Comparison of ENCODE assay signal across 17 mouse cellular contexts in genomic region chr3:46511157-46511556, GRCm38 (mm10).
"Had no signal": no experiment of that assay in that cellular context is flagged by ENCODE, and none has a peak within 500 bp of the region (broad histone marks: within the 10 kb centered on the region; RNA-seq: fewer than 3 reads in every experiment).

No protein-coding gene starts in this region.

- H3K27ac ChIP-seq: lung, embryonic 15.5 days; macrophage; midbrain, embryonic 13.5 days; midbrain, embryonic 15.5 days; neural tube, embryonic 12.5 days; stomach, embryonic 15.5 days; stomach, postnatal 0 days had no signal

- H3K27me3 ChIP-seq: lung, embryonic 15.5 days; megakaryocyte, embryonic 14.5 days; midbrain, embryonic 13.5 days; midbrain, embryonic 15.5 days; neural tube, embryonic 12.5 days; stomach, embryonic 15.5 days had no signal

- DNase-seq: lung, adult 2 months; lung, postnatal 14 days; lung, postnatal 36 days; right cerebral cortex, postnatal 14 days; thymus, adult 2 months; thymus, postnatal 25 days; thymus, postnatal 4 days had no signal

- H3K36me3 ChIP-seq: lung, embryonic 15.5 days; midbrain, embryonic 13.5 days; midbrain, embryonic 15.5 days; neural tube, embryonic 12.5 days; stomach, embryonic 15.5 days had no signal

- H3K4me2 ChIP-seq: lung, embryonic 15.5 days; midbrain, embryonic 11.5 days; midbrain, embryonic 13.5 days; midbrain, embryonic 15.5 days; neural tube, embryonic 12.5 days; stomach, embryonic 15.5 days had no signal

- ATAC-seq: lung, postnatal 0 days; midbrain, embryonic 13.5 days; midbrain, embryonic 15.5 days had no signal

- H3K4me3 ChIP-seq: lung, embryonic 15.5 days; megakaryocyte, embryonic 14.5 days; midbrain, embryonic 13.5 days; midbrain, embryonic 15.5 days; neural tube, embryonic 12.5 days; stomach, embryonic 15.5 days had no signal

- H3K9me3 ChIP-seq: lung, embryonic 15.5 days; megakaryocyte, embryonic 14.5 days; midbrain, embryonic 13.5 days; midbrain, embryonic 15.5 days; neural tube, embryonic 12.5 days; stomach, embryonic 15.5 days had no signal

- H3K4me1 ChIP-seq: lung, embryonic 15.5 days; megakaryocyte, embryonic 14.5 days; midbrain, embryonic 13.5 days; midbrain, embryonic 15.5 days; neural tube, embryonic 12.5 days; stomach, embryonic 15.5 days had no signal

- H3K9ac ChIP-seq: lung, embryonic 15.5 days; midbrain, embryonic 13.5 days; midbrain, embryonic 15.5 days; neural tube, embryonic 12.5 days; stomach, embryonic 15.5 days had no signal
